Mouse (Mus musculus) liver, embryonic 14.5 days (tissue): ENCODE measurements around the gene Wdr45.

Source experiments
- CTCF ChIP-seq: IDR thresholded peaks from 2 replicates; pipeline ENCODE4 v1.5.1; 2016; ENCODE audit warnings: antibody characterized with exemption, low read depth, control low read depth
- EP300 ChIP-seq: IDR thresholded peaks from 2 replicates; pipeline ENCODE4 v1.6.1; 2016; ENCODE audit warnings: antibody characterized with exemption, low read depth

- TF ChIP-seq CTCF = no peak
- TF ChIP-seq EP300 = no peak
Measured at GRCm38 (mm10) chrX:7722282-7722611, 8.1 kb downstream of the Wdr45 start.
